Mouse (Mus musculus): ENCODE measurements at regions not wholly inside any gene's neighbourhood (a gene's known extent, or its start where the extent isn't known, plus 50 kb on each side); places are given as distances from the start of the nearest gene placed in this dataset.

DNA sequence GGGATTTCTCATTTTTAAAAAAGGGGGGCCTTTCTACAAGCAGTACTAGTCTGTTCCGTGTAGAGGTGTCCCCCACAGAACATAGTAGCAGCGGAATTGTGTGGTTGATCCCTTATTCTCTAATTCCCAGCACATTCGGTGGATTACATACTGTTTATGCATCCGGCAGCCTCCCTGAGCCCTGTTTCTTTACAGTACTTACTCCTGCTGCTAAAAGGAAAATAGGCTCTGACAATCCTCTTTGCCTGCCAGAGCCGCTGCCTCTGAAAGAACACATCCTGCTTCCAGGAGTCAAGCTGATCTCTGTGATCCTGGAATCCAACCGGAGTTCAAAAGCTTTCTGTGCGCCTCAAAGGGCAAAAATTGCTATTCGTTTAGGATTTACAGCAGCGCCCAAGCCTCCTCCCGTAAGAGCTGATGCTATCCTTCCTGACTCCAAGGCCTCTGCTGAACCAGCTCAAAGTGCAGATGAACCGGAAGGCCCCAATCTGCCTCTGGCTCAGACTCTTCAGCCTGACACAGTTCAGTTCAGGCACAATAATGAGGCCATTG is 936.6 kb downstream of the Ndufa4 start:
- no peak for ATAC-seq (ENCODE audit: insufficient number of reproducible peaks, insufficient read depth, low FRiP score, low TSS enrichment, low read depth)
- H3K27me3 ChIP-seq = no peaks in the 10 kb centered on the region
- H3K4me1 ChIP-seq (replicated peaks) = peaks cover 12% of the 10 kb centered on the region
- peak overlapping the region; percentile 37 for H3K4me2 ChIP-seq
- no peak overlapping the region for H3K4me3 ChIP-seq (replicated peaks)
- no peaks in the 10 kb centered on the region for H3K9me3 ChIP-seq
- H3K27ac ChIP-seq = peak overlapping the region; percentile 23; the same call in 1 of the 2 replicates
- no peaks in the 10 kb centered on the region for H3K36me3 ChIP-seq
- 17% methylated on average over 11 of the region's 11 CpGs for WGBS
- peak overlapping the region; percentile 27; the same call in 1 of the 2 replicates for H3K9ac ChIP-seq (replicated peaks)

DNA sequence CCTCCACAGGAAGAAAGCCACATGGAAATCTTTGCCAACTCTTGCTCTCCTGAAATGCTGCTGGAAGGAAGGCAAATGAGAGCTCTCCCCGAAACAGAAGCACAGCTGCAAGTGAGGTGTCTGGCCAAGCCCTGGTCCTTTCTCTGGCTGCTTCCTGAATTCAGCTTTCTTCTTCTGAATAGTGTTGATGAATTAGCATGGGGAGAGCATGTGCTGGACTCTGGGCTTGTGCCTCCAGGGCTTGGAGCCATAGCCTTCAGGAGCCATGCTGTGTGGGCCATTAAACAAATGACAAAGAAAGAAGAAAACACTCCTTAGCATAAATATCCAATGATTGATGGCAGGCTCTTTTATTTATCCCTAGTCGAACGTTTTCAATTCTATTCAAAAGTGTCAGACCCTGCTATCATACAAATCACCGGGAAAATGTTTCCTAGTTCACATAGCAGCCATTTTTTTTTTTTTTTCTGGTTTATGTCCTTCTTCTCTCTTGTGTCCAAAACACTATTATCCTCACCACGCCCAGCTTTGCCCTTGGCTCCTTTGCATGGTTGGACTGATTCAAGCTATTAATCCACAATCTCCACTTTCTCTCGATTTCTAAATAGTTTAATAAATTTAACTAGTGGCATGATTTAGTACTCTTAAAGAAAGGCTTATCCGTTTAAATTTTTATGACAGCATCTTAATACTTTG is 937.3 kb downstream of the Ndufa4 start:
- Histone ChIP-seq H3K27ac (no peak overlapping the region), H3K4me3 (replicated peaks) (no peak overlapping the region), H3K27me3 (no peaks in the 10 kb centered on the region), H3K9ac (replicated peaks) (no peak overlapping the region), H3K4me2 (peak overlapping the region; percentile 37; the same call in 1 of the 2 replicates), H3K4me1 (replicated peaks) (peaks cover 12% of the 10 kb centered on the region), H3K36me3 (no peaks in the 10 kb centered on the region), H3K9me3 (no peaks in the 10 kb centered on the region)
- WGBS = 31% methylated on average over 7 of the region's 7 CpGs
- ATAC-seq (ENCODE audit: insufficient number of reproducible peaks, insufficient read depth, low FRiP score, low TSS enrichment, low read depth) = no peak

GRCm38 (mm10) chr6:10943545-10943944 is 963.8 kb downstream of the Ndufa4 start:
- WGBS = 71% methylated on average over 1 of the region's 1 CpGs
- Histone ChIP-seq H3K4me1 (replicated peaks) (no peaks in the 10 kb centered on the region), H3K36me3 (no peaks in the 10 kb centered on the region), H3K27me3 (no peaks in the 10 kb centered on the region), H3K9ac (replicated peaks) (no peak overlapping the region), H3K4me3 (replicated peaks) (no peak overlapping the region), H3K4me2 (no peak overlapping the region), H3K27ac (no peak overlapping the region), H3K9me3 (no peaks in the 10 kb centered on the region)
- ATAC-seq (ENCODE audit: insufficient number of reproducible peaks, insufficient read depth, low FRiP score, low TSS enrichment, low read depth) = no peak

DNA sequence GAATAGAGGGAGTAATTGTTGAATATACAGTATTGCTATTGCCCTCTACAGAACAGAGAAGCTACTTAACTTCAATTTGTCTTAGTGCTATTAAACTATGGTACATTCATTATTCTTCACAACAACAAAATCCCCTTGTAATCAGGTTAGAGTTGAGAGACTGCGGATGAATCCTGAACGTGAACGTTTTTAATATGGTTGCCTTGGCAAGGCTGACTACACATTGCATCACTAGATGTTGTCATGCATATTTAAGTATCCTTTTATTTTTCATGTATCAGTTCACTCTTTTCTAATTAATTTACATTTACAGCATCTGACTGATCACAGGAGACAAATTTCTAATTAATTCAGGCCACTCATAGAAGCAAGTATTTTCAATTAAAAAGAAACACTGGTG is 965.8 kb downstream of the Ndufa4 start:
- Histone ChIP-seq H3K36me3 (no peaks in the 10 kb centered on the region), H3K4me1 (replicated peaks) (no peaks in the 10 kb centered on the region), H3K9me3 (no peaks in the 10 kb centered on the region), H3K27me3 (no peaks in the 10 kb centered on the region), H3K9ac (replicated peaks) (no peak overlapping the region), H3K4me3 (replicated peaks) (no peak overlapping the region), H3K4me2 (no peak overlapping the region), H3K27ac (no peak overlapping the region)
- no peak for ATAC-seq (ENCODE audit: insufficient number of reproducible peaks, insufficient read depth, low FRiP score, low TSS enrichment, low read depth)
- 94% methylated on average over 3 of the region's 3 CpGs for WGBS

Measured in limb, embryonic 12.5 days (tissue).